Mouse (Mus musculus) ES-Bruce4 (cell line): ENCODE measurements around the gene Vkorc1l1.

Source experiments
- CTCF ChIP-seq: IDR thresholded peaks from one replicate; pipeline ENCODE4 v1.8.1; 2011; ENCODE audit warnings: low read depth, low read length
- POLR2A ChIP-seq: IDR thresholded peaks from one replicate; pipeline ENCODE4 v1.8.1; 2011; ENCODE audit warnings: low read length; ENCODE audit not compliant: insufficient read depth

GRCm38 (mm10) chr5:130027696-130028095 is 85.9 kb downstream of the Vkorc1l1 start:
- no peak for TF ChIP-seq POLR2A
- no peak for TF ChIP-seq CTCF
